Comparison of ENCODE assay signal across 23 mouse cellular contexts in genomic region chr13:68585441-68585840, GRCm38 (mm10). TPM values are rescaled to one million over a fixed set of nuclear protein-coding genes. Genes with fewer than 3 reads are reported as not detected.
A peak's percentile ranks its signal among the peaks of the same experiment; 100 is the strongest.
DNase-seq lines count a peak whose midpoint lies in the region; TF ChIP-seq lines count a peak whose summit lies in the region.
"Had no signal": no experiment of that assay in that cellular context is flagged by ENCODE, and none has a peak within 500 bp of the region (broad histone marks: within the 10 kb centered on the region; RNA-seq: fewer than 3 reads in every experiment).

No protein-coding gene starts in this region.

- H3K27me3 ChIP-seq in E14TG2a.4 (ENCODE audit: insufficient read depth, low read length) = no peaks in the 10 kb centered on the region
- H3K27me3 ChIP-seq: embryonic facial prominence, embryonic 12.5 days; embryonic facial prominence, embryonic 15.5 days; forebrain, embryonic 12.5 days; Patski had no signal

- no peak for TF ChIP-seq CTCF in E14TG2a.4 (conservative IDR thresholded peaks at IDR 0.05; ENCODE audit: low read length)

- peaks cover 74% of the 10 kb centered on the region for H3K36me3 ChIP-seq in E14TG2a.4 (ENCODE audit: insufficient read depth, low read length)

- H3K9me3 ChIP-seq in E14TG2a.4 (ENCODE audit: low read length) = no peaks in the 10 kb centered on the region
- H3K9me3 ChIP-seq: embryonic facial prominence, embryonic 12.5 days; embryonic facial prominence, embryonic 15.5 days; forebrain, embryonic 10.5 days; forebrain, embryonic 12.5 days; G1E had no signal

- intact Hi-C loops in heart, postnatal 36 days (cut with DNase I) = no loop called here

- peak; percentile 83 for DNase-seq in heart, adult 11 months
- no peak for DNase-seq in heart, postnatal 36 days
- DNase-seq in R1 (ENCODE audit: low read depth, low spot score) = peak; percentile 27
- DNase-seq in lung, postnatal 14 days = no peak
- no peak for DNase-seq in right cerebral cortex, adult 2 months (ENCODE audit: low spot score in 2 of 2)
- DNase-seq: adrenal gland, adult 8-10 months; adrenal gland, postnatal 14 days; adrenal gland, postnatal 36 days; cerebellum, adult 18-20 months; cerebellum, adult 8-10 months; cerebellum, adult 9-11 months; cerebellum, postnatal 14 days; cerebellum, postnatal 36 days; embryo, embryonic 11 days had no signal

- peak overlapping the region; percentile 50 for H3K4me3 ChIP-seq in E14TG2a.4 (replicated peaks; ENCODE audit: low read length)
- H3K4me3 ChIP-seq: embryonic facial prominence, embryonic 12.5 days; embryonic facial prominence, embryonic 15.5 days; erythroblast, embryonic 14.5 days; forebrain, embryonic 10.5 days; forebrain, embryonic 12.5 days had no signal

- H3K4me1 ChIP-seq in E14TG2a.4 (replicated peaks; ENCODE audit: low read depth, low read length) = peaks cover 52% of the 10 kb centered on the region

RNA-seq across cellular contexts. Expression of gene Fastkd3, which starts 3.4 kb away (rescaled TPM):
- 10 to 100 TPM; 12.8 to 13.9 TPM for total RNA-seq in heart, postnatal 36 days (2021)

RNA-seq across cellular contexts. Expression of gene Mtrr, which starts 3.5 kb away (rescaled TPM):
- total RNA-seq in heart, postnatal 36 days (2021) = 10 to 100 TPM; 13.4 to 15.6 TPM

RNA-seq across cellular contexts. Expression of gene 1700001L19Rik, which starts 11.8 kb away (rescaled TPM):
- total RNA-seq in heart, postnatal 36 days (2021) = not detected
- total RNA-seq: common myeloid progenitor, adult 5-6 weeks; G1E had no signal

Comparison
In these comparisons a context has a peak if more than half of its experiments do, and no peak if none do; other contexts are left out.
1. DNase-seq: peak in heart, adult 11 months (single experiment) and R1 (single experiment); none in heart, postnatal 36 days (0 of 2), lung, postnatal 14 days (single experiment) and right cerebral cortex, adult 2 months (0 of 2).